Mouse (Mus musculus) adrenal gland (tissue): ENCODE data around the gene Gm2916.
"Not testable (repeated sequence)": the region's sequence is repeated elsewhere in the genome, so short reads cannot be mapped to it uniquely, and the experiment has no call there.

Source experiments
- intact Hi-C: fragments of 180-260 bp; cut with DNase I; formaldehyde crosslinking; loops from one replicate; pipeline ENCODE4 v1.15.1; 2025
- long read RNA-seq, 2 experiments: library from polyadenylated mRNA; unstranded; transcript quantifications; one replicate each; pipeline ENCODE4 v2.0.0; 2020; ENCODE audit warnings: borderline replicate concordance in 1 of 2; ENCODE audit not compliant: insufficient replicate concordance in 1 of 2

The Gm2916 gene
- long read RNA-seq, experiment 1: 0 reads
- long read RNA-seq, experiment 2: 0 reads

DNA sequence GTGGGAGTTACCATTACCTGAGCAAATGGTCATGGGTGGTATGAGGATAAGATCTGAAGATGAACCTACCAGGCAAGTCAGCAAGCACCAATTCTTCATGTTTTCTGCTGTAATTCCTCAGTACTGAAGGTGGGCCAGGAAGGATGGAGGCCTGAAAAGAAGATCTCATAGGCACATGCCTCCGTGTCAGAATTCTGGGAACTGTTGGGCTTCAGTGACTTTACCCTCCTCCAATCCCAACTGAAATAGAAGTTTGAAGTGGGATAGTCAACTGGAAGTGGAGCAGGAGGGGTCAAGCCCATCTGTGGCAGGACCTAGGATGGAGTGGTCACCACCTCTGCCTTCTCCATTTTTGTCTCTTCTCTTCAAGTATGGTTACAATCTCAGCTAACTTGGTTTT lies at the start of gene Gm2916:
Gene Gm2916, plus strand, starts transcription at position 301 of the 400 bp plus-strand sequence.
- intact Hi-C loops: not testable (repeated sequence)

DNA sequence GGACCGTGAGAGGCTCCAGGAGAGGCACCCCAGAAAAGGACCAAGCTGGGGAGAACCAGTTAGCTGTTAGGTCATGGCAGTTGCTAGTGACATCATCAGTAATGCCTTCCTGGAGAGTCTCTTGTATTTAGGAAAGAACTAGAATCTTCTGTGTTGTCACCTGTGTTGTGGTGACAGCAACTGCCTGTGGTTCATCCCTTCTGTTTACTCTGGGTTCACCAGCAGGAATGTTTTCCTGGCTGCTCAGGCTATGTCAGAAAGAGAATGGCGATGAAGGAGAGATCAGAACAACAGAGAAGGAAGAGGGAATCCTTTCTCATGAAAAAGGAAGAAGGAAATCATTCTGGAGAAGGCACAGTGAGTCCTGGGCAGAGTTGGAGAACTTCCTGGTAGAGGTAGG lies 38.0 kb upstream of the Gm2916 start, which contains the start of gene Gm3033:
Gene Gm3033, plus strand, starts transcription at position 301 of the 400 bp plus-strand sequence.
- intact Hi-C loops: not testable (repeated sequence)

DNA sequence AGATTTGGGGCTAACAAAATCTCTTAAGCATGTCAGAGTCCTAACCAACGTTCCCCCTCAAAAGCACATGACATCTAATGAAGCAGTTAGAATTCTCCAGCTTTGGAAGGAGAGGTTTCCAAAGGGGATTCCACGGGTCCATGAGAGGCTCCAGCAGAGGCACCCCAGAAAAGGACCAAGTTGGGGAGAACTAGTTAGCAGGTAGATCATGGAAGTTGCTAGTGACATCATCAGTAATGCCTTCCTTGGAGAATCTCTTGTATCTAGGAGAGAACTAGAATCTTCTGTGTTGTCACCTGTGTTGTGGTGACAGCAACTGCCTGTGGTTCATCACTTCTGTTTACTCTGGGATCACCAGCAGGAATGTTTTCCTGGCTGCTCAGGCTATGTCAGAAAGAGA lies 47.5 kb downstream of the Gm2916 start, which contains the start of gene Gm3029:
Gene Gm3029, plus strand, starts transcription at position 301 of the 400 bp plus-strand sequence.
- intact Hi-C loops: not testable (repeated sequence)

DNA sequence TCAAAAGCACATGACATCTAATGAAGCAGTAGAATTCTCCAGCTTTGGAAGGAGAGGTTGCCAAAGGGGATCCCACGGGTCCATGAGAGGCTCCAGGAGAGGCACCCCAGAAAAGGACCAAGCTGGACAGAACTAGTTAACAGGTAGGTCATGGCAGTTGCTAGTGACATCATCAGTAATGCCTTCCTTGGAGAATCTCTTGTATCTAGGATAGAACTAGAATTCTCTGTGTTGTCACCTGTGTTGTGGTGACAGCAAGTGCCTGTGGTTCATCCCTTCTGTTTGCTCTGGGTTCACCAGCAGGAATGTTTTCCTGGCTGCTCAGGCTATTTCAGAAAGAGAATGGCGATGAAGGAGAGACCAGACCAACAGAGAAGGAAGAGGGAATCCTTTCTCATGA lies 79.3 kb downstream of the Gm2916 start, which contains the start of gene Gm3095:
Gene Gm3095, plus strand, starts transcription at position 301 of the 400 bp plus-strand sequence.
- intact Hi-C loops: not testable (repeated sequence)
